Mouse (Mus musculus): ENCODE measurements around the gene Hoxa9. TPM values are rescaled to one million over a fixed set of nuclear protein-coding genes. Genes with fewer than 3 reads are reported as not detected.

Hoxa9 gene
- total and polyA plus RNA-seq, 2 experiments from 2014 or later = not detected

DNA sequence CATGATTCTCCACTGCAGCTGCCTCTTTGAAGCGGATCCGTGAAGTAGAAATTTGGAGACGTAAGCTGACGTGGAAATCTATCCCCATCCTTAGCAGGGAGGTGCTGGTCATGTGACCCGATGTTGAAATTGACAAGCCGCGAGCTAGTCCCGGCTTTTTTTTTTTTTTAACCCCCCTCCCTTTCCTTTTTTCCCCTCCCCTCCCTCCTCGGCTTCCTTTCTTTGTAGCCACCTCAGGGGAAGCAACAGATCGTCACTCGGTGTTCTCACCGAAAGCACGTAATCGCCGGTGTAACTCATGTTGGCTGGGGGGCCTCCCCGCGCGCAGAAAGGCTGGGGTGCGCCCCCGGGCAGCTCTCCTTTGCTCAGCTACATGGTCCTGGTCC is 14.9 kb upstream of the Hoxa9 start, which contains the start of gene Hoxa11:
Hoxa11 (minus strand) TSS at position 54 of the 386 bp plus-strand sequence.
- no peaks in the 10 kb centered on the region for H3K36me3 ChIP-seq (ENCODE audit: insufficient read depth, low read length)
- DNase-seq (ENCODE audit: low spot score) = no peak
- H3K27me3 ChIP-seq (ENCODE audit: insufficient read depth, low read length) = peaks cover 96% of the 10 kb centered on the region
- H3K27ac ChIP-seq (ENCODE audit: low read depth, low read length) = no peak within 1 kb of the TSS
- no peak for ATAC-seq (ENCODE audit: low FRiP score)
- 2% methylated on average over 20 of the region's 20 CpGs for WGBS
- no peaks in the 10 kb centered on the region for H3K4me1 ChIP-seq (ENCODE audit: insufficient read depth, low read length)
- TF ChIP-seq CTCF (IDR thresholded peaks at IDR 0.05) = no peak
- H3K4me2 ChIP-seq (ENCODE audit: low read depth, low read length, poor library complexity, severe bottlenecking) = no peak within 1 kb of the TSS
- no peak within 1 kb of the TSS for H3K9ac ChIP-seq (replicated peaks; ENCODE audit: low read length, poor library complexity, severe bottlenecking)
- H3K9me3 ChIP-seq (ENCODE audit: low read length) = no peaks in the 10 kb centered on the region
- no peak within 1 kb of the TSS for H3K4me3 ChIP-seq (ENCODE audit: low read depth, low read length)

DNA sequence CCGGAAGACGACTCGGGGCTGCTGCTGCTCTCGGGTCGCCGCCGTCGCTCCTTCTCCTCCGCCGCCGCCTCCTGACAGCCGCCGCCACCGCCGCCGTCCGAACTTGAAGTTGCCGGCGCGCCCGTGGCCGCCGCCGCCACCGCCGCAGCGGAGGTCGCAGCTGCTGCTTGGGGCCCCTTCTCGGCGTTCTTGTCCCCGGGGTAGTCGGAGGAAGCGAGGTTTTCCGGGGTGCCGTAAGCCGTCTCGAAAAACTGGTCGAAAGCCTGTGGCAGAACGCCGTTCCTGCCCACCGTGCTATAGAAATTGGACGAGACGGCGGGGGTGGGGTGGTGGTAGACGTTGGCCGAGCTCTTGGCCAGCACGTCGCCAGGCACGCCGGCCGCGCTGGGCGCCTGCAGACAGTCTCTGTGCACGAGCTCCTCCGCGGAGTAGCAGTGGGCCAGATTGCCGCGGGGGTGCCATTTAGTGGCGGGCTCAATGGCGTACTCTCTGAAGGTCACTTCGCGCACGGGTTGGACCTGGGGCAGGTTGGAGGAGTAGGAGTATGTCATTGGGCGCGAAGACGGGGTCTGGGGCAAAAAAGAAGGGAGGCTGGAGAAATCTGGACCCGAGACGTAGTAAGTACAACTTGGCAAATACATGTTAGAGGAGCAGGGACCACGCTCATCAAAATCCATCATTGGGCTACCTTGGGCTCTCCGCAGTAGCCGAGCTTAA is 14.3 kb upstream of the Hoxa9 start:
- no peak overlapping the region for H3K9ac ChIP-seq (replicated peaks; ENCODE audit: low read length, poor library complexity, severe bottlenecking)

DNA sequence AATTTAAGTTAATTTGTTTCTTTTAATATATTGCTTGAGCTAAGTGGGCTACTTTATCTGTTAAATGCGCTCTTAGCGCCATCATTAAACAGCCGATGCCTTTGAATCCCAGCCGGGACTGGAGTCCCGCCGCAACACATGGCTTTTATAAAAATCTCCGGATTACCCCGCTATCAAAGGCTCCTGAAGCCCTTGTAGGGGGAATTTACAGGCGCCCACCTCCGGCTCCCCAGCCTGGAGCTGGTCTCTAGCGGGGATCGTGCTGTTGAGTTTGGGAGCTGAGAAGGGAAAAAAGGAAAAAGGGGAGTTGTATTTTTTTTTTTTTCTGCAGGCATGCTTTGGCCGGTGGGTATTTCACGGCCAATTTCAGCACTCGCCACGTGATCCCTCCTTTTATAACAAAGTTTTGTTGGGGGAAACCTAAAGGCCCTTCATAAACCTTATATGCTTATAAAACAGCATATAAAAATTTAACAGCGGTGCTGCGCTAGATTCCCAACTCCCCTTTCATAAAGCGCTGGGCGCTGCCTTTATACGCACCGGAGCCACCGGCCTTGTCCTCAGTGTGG is 13.7 kb upstream of the Hoxa9 start:
- no peak for TF ChIP-seq CTCF (IDR thresholded peaks at IDR 0.05)
- Histone ChIP-seq H3K27me3 (ENCODE audit: insufficient read depth, low read length) (peaks cover 97% of the 10 kb centered on the region), H3K36me3 (ENCODE audit: insufficient read depth, low read length) (no peaks in the 10 kb centered on the region), H3K4me1 (ENCODE audit: insufficient read depth, low read length) (no peaks in the 10 kb centered on the region), H3K9me3 (ENCODE audit: low read length) (no peaks in the 10 kb centered on the region), H3K4me2 (ENCODE audit: low read depth, low read length, poor library complexity, severe bottlenecking) (no peak overlapping the region), H3K9ac (replicated peaks; ENCODE audit: low read length, poor library complexity, severe bottlenecking) (no peak overlapping the region), H3K4me3 (ENCODE audit: low read depth, low read length) (no peak overlapping the region), H3K27ac (ENCODE audit: low read depth, low read length) (no peak overlapping the region)
- DNase-seq (ENCODE audit: low spot score) (no peak), ATAC-seq (ENCODE audit: low FRiP score) (no peak)
- 2% methylated on average over 23 of the region's 23 CpGs for WGBS

More for the DNA sequence above, 14.3 kb upstream of the Hoxa9 start:
- DNase-seq (ENCODE audit: low spot score) (no peak), ATAC-seq (ENCODE audit: low FRiP score) (no peak)
- no peaks in the 10 kb centered on the region for H3K4me1 ChIP-seq (ENCODE audit: insufficient read depth, low read length)
- WGBS = under 1% methylated on average over 66 of the region's 71 CpGs
- no peak overlapping the region for H3K27ac ChIP-seq (ENCODE audit: low read depth, low read length)
- H3K4me2 ChIP-seq (ENCODE audit: low read depth, low read length, poor library complexity, severe bottlenecking) = no peak overlapping the region
- no peaks in the 10 kb centered on the region for H3K9me3 ChIP-seq (ENCODE audit: low read length)
- no peaks in the 10 kb centered on the region for H3K36me3 ChIP-seq (ENCODE audit: insufficient read depth, low read length)
- peaks cover 97% of the 10 kb centered on the region for H3K27me3 ChIP-seq (ENCODE audit: insufficient read depth, low read length)
- H3K4me3 ChIP-seq (ENCODE audit: low read depth, low read length) = no peak overlapping the region
- no peak for TF ChIP-seq CTCF (IDR thresholded peaks at IDR 0.05)

DNA sequence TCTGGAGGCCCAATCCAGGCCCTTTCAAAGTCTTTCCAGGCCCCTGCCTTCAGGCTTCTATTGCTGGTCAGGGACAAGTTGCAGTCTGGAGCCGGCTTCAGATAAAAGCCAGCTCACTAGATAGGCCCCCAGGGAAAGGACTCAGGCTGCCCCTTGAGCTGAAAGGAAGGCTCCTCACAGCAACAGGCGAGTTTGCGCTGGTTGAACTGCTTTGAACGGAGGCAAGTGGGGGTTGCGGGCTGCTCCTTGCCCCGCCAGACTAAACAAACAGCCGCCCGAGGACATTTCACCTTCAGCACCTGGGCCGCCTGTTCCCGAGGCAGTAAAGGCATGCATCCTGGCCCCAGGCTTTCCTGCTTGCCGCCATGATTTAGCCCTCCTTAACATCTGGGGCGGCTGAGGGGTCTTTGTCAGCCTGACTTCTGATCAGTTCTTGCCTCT is 12.8 kb upstream of the Hoxa9 start:
- WGBS = 2% methylated on average over 12 of the region's 12 CpGs
- Histone ChIP-seq H3K27me3 (ENCODE audit: insufficient read depth, low read length) (peaks cover 94% of the 10 kb centered on the region), H3K27ac (ENCODE audit: low read depth, low read length) (no peak overlapping the region), H3K4me1 (ENCODE audit: insufficient read depth, low read length) (no peaks in the 10 kb centered on the region), H3K4me3 (ENCODE audit: low read depth, low read length) (no peak overlapping the region), H3K36me3 (ENCODE audit: insufficient read depth, low read length) (no peaks in the 10 kb centered on the region), H3K9me3 (ENCODE audit: low read length) (no peaks in the 10 kb centered on the region), H3K4me2 (ENCODE audit: low read depth, low read length, poor library complexity, severe bottlenecking) (no peak overlapping the region), H3K9ac (replicated peaks; ENCODE audit: low read length, poor library complexity, severe bottlenecking) (no peak overlapping the region)
- TF ChIP-seq CTCF (IDR thresholded peaks at IDR 0.05) = no peak
- ATAC-seq (ENCODE audit: low FRiP score) = no peak
- no peak for DNase-seq (ENCODE audit: low spot score)

DNA sequence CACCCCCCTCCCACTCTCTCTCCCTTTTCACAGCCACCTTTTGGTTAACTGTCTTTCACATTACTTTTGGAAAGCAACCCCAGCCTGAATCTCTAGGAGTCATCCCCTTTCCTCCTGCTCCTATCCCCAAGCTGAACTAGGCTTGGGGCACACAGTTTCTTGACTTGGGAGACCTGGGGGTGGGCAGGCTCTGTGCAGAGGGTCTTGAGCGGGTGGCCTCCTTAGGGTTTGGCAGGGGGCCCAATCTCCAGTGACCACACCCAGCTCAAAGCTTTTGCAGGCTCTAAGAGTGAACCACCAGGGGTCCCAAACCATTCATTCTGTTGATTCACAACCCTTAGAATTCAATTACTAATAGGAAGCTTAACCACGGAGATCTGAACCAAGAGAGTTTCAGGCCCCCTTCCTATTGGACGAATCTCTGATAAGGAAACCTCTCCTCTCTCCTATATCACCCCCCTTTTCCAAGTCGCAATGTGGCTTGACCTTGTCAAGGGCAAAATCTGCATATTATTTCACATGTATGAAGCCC is 12.0 kb upstream of the Hoxa9 start:
- H3K27me3 ChIP-seq (ENCODE audit: insufficient read depth, low read length) = peaks cover 94% of the 10 kb centered on the region
- no peak overlapping the region for H3K9ac ChIP-seq (replicated peaks; ENCODE audit: low read length, poor library complexity, severe bottlenecking)
- no peaks in the 10 kb centered on the region for H3K4me1 ChIP-seq (ENCODE audit: insufficient read depth, low read length)
- ATAC-seq (ENCODE audit: low FRiP score) (no peak), DNase-seq (ENCODE audit: low spot score) (no peak)
- no peaks in the 10 kb centered on the region for H3K36me3 ChIP-seq (ENCODE audit: insufficient read depth, low read length)
- no peak overlapping the region for H3K4me3 ChIP-seq (ENCODE audit: low read depth, low read length)
- H3K9me3 ChIP-seq (ENCODE audit: low read length) = no peaks in the 10 kb centered on the region
- TF ChIP-seq CTCF (IDR thresholded peaks at IDR 0.05) = no peak
- no peak overlapping the region for H3K27ac ChIP-seq (ENCODE audit: low read depth, low read length)
- H3K4me2 ChIP-seq (ENCODE audit: low read depth, low read length, poor library complexity, severe bottlenecking) = no peak overlapping the region
- 5% methylated on average over 4 of the region's 4 CpGs for WGBS

DNA sequence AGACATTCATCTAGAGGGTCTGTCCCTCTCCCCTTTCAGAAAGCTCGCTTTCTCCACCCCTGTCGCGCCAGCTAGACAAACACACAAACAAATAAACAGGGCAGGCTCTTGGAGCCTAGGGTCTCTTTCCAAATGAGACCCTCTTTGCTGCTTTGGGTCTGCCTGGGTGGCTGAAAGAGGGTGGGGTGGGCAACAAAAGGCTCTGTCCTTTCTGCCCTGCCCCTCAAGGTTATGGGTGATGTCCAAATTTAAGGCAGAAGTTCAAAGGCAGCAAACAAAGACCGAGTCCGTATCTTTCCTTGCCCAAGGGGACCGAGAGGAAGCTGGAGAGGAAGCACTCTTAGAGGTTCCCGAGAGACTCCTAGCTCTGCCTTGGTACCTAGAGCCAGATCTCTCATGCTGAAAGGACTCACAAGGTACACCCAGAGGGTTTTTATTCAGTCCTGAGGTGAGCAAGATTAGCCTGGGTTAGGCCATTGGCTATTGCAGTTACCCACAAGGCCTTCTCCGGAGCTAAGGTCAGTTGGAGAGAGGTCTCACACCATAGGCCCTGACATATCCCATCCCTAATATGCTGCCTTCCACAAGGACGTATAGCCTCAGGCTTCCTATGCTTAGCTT is 10.2 kb upstream of the Hoxa9 start:
- H3K9me3 ChIP-seq (ENCODE audit: low read length) = no peaks in the 10 kb centered on the region
- peaks cover 94% of the 10 kb centered on the region for H3K27me3 ChIP-seq (ENCODE audit: insufficient read depth, low read length)
- H3K36me3 ChIP-seq (ENCODE audit: insufficient read depth, low read length) = no peaks in the 10 kb centered on the region
- no peak overlapping the region for H3K27ac ChIP-seq (ENCODE audit: low read depth, low read length)
- TF ChIP-seq CTCF (IDR thresholded peaks at IDR 0.05) = no peak
- no peak overlapping the region for H3K4me2 ChIP-seq (ENCODE audit: low read depth, low read length, poor library complexity, severe bottlenecking)
- H3K9ac ChIP-seq (replicated peaks; ENCODE audit: low read length, poor library complexity, severe bottlenecking) = no peak overlapping the region
- H3K4me3 ChIP-seq (ENCODE audit: low read depth, low read length) = no peak overlapping the region
- ATAC-seq (ENCODE audit: low FRiP score) = no peak
- no peak for DNase-seq (ENCODE audit: low spot score)
- no peaks in the 10 kb centered on the region for H3K4me1 ChIP-seq (ENCODE audit: insufficient read depth, low read length)
- WGBS = 5% methylated on average over 9 of the region's 9 CpGs
